Mouse (Mus musculus): ENCODE data around the gene Ttc6. TPM values are rescaled to one million over a fixed set of nuclear protein-coding genes. Genes with fewer than 3 reads are reported as not detected.

The Ttc6 gene
- polyA plus RNA-seq, 1 experiment from 2014 or later: 0.46 TPM

DNA sequence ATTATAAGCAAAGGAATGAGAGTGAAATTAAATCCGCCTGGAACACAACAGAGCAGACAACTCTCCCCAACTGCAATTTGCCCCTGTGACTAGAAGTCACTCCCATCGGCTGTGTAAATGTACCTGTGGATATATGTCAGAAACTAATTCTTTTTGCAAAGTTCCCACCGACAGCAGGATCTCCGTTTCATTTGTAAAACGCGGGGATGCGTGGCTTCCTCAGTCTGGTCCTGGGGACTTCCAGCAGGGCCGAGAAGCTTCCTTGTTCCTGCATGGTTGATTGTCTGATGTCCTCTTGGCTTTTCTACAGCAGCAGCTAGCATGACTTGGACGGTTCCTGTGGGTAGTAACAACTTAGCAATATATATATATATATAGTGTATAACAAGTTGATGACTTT is 16.0 kb upstream of the Ttc6 start:
- Histone ChIP-seq H3K27ac (replicated peaks) (no peak overlapping the region), H3K4me3 (no peak overlapping the region), H3K36me3 (no peaks in the 10 kb centered on the region), H3K4me1 (replicated peaks) (peaks cover 17% of the 10 kb centered on the region), H3K9me3 (no peaks in the 10 kb centered on the region), H3K9ac (no peak overlapping the region), H3K27me3 (peaks cover 99% of the 10 kb centered on the region), H3K4me2 (no peak overlapping the region)
- ATAC-seq (ENCODE audit: low read depth): no peak
- WGBS: 1% methylated on average over 9 of the region's 9 CpGs

DNA sequence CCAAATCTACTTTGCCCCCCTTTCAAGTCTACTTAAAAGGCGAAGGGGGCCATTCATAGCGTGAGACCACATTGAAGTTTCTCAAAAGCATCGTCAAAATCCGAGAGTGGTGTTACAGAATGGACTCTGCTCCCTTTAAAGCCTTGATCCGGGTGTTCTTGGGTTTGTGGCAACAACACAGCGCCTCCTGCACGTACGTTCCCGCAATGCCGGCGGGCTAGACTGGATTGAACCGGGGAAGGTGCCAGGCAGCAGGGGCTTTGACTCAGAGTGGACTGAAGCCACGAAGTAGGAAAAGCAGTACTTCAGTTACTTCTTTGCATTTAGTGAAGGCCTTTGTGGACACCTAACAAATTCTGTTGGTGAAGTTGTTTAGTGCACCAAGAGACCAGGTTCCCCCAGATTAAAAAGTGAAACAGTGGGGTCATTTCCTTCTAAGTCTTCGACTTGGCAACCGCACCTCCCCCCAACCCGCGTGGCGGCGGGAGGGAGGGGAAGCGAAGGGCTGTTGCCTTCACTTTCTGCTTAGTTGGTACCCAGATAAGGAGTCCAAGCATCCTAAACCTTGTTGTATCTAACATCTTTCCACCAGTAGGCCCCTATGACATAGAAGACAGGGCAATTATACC is 15.4 kb upstream of the Ttc6 start:
- WGBS: under 1% methylated on average over 20 of the region's 20 CpGs
- Histone ChIP-seq H3K36me3 (no peaks in the 10 kb centered on the region), H3K27me3 (peaks cover 99% of the 10 kb centered on the region), H3K4me2 (no peak overlapping the region), H3K4me3 (no peak overlapping the region), H3K27ac (replicated peaks) (no peak overlapping the region), H3K4me1 (replicated peaks) (peaks cover 15% of the 10 kb centered on the region), H3K9ac (no peak overlapping the region), H3K9me3 (no peaks in the 10 kb centered on the region)
- ATAC-seq (ENCODE audit: low read depth): no peak

DNA sequence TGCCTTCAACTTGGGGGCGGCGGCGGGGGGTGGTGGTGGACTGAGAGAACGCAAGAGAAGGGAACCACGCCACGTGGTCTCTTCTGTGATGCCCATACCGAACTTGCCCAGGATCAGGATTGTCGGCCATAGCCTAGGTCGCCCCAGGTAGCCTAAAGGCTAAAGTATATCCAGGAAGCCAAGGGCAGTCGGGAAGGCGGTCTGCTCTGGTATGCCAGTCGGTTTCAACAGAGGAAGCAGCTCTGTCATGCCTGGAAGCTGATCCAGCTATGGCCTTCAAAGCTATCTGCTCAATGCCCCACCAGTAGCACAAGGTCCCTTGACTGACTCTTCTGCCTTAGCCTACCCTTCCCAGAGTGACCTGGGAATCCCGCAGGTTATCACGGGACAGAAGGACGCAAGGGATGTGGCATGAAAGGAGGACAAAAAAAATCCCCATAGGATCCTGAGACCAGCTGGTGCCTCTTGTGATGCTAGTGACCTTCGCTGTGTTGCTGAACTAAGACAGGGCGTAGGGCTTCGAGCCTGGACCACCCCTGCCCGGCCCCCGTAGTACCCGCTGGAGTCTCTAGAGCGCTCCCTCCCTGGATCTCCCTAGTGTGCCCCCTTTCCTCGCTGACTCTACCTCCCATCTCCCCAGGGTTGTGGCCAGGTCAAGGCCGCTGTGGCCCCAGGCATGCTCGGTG is 14.8 kb upstream of the Ttc6 start:
- no peaks in the 10 kb centered on the region for H3K36me3 ChIP-seq
- H3K4me1 ChIP-seq (replicated peaks): peaks cover 15% of the 10 kb centered on the region
- no peak overlapping the region for H3K9ac ChIP-seq
- H3K4me3 ChIP-seq: no peak overlapping the region
- H3K27ac ChIP-seq (replicated peaks): no peak overlapping the region
- peaks cover 99% of the 10 kb centered on the region for H3K27me3 ChIP-seq
- no peaks in the 10 kb centered on the region for H3K9me3 ChIP-seq
- ATAC-seq (ENCODE audit: low read depth): no peak
- H3K4me2 ChIP-seq: no peak overlapping the region
- WGBS: 1% methylated on average over 25 of the region's 25 CpGs

DNA sequence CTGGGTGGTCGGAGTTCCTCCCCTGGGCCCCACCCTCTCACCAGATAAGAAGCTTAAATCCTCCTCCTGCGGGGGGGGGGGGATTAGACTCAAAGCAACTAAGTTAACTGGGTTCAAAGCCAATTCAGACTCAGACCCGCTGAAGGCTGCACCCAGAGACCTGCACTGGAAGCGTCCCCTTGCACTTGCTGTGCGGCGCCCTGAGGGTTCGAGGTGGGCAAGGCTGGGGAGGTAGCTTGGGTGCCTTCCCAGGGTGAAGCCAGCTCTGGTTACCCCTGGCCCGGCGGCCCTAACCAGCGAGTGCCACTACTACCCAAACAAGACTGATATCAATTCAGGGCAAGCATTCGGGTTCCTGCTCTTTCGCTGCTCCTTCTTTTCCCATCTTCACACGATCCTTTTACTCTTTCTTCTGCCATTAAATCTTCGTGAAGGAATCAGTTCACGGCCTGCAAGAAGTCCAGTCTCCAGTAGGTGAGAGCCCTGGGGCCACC is 14.2 kb upstream of the Ttc6 start:
- no peaks in the 10 kb centered on the region for H3K36me3 ChIP-seq
- no peaks in the 10 kb centered on the region for H3K9me3 ChIP-seq
- ATAC-seq (ENCODE audit: low read depth): no peak
- H3K4me3 ChIP-seq: no peak overlapping the region
- no peak overlapping the region for H3K27ac ChIP-seq (replicated peaks)
- peaks cover 15% of the 10 kb centered on the region for H3K4me1 ChIP-seq (replicated peaks)
- no peak overlapping the region for H3K9ac ChIP-seq
- H3K4me2 ChIP-seq: no peak overlapping the region
- H3K27me3 ChIP-seq: peaks cover 99% of the 10 kb centered on the region
- 3% methylated on average over 15 of the region's 15 CpGs for WGBS

DNA sequence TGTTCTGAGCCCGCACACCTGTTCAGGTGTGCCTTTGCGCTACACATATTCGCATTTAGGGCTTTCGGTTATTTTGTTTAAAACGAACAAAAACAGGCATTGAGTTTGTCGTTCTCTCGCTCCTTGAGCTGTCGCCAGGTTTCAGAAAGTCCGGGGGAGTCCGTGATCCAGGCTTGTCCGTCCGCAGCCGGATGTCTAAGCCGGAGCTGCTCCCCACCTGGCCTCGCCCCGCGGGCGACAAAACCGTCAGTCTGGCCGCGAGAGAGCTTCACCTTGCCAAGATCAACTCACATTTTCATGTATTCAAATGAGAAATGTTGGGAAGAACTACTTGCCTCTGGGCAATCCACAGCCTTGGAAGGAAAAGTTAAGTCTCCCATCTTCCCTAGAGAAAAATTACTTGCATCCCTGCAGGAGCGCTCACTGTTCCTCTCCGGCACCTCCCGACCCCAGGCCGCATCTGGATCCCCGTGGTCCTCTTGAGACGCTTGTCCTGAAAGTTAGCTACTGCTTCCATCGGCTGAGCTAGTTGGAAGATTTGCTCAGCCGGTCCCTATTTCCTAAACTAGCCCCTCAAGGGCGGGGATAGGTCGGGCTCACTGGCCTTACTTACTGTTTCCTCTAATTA is 13.6 kb upstream of the Ttc6 start:
- H3K27ac ChIP-seq (replicated peaks): no peak overlapping the region
- no peak overlapping the region for H3K9ac ChIP-seq
- H3K4me2 ChIP-seq: no peak overlapping the region
- peaks cover 99% of the 10 kb centered on the region for H3K27me3 ChIP-seq
- ATAC-seq (ENCODE audit: low read depth): no peak
- no peaks in the 10 kb centered on the region for H3K9me3 ChIP-seq
- H3K4me1 ChIP-seq (replicated peaks): peaks cover 12% of the 10 kb centered on the region
- H3K36me3 ChIP-seq: no peaks in the 10 kb centered on the region
- no peak overlapping the region for H3K4me3 ChIP-seq
- WGBS: 1% methylated on average over 31 of the region's 31 CpGs

DNA sequence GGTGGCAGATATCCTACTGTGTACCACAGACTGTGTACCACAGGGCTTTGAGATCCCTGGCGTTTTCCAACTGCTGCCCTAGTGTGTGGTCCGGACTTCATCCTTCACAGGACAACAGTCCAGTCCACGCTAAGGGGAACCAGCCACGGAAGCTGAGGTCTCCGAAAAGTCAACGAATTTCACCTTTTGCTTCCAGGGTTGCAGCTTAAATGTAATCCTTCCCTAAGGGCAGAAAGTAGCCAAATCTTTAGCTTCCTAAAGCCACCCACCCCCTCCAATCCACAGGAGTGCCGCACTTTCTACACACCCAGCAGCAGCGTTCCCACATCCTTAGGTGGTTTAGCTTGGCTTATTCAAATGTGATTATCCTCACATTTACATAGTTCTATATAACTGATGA is 13.0 kb upstream of the Ttc6 start:
- Histone ChIP-seq H3K9me3 (no peaks in the 10 kb centered on the region), H3K4me3 (no peak overlapping the region), H3K27me3 (peaks cover 100% of the 10 kb centered on the region), H3K36me3 (no peaks in the 10 kb centered on the region), H3K4me1 (replicated peaks) (peaks cover 7% of the 10 kb centered on the region), H3K9ac (no peak overlapping the region), H3K27ac (replicated peaks) (no peak overlapping the region), H3K4me2 (no peak overlapping the region)
- ATAC-seq (ENCODE audit: low read depth): no peak
- WGBS: 6% methylated on average over 8 of the region's 8 CpGs

DNA sequence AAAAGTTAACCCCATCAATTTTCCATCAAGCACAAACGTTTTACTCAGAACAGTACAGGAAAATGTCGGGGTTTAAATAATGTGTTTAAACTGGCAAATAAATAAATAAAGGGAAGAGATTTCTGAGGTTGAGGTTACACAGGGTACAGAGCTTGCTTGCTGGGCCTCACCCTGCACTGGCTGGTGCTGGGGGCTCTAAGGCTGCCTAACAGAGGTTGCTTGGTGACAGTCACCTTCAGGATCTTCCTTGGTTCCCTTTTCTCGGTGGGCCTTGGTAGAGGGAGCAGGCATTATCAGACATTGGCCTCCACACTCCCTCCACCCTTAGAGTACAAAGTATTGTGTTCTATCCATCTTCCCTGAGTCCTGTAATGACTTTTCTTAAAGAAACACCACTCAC is 11.6 kb upstream of the Ttc6 start:
- no peaks in the 10 kb centered on the region for H3K4me1 ChIP-seq (replicated peaks)
- WGBS: 7% methylated on average over 3 of the region's 3 CpGs
- peaks cover 98% of the 10 kb centered on the region for H3K27me3 ChIP-seq
- H3K4me3 ChIP-seq: no peak overlapping the region
- H3K27ac ChIP-seq (replicated peaks): no peak overlapping the region
- ATAC-seq (ENCODE audit: low read depth): no peak
- no peak overlapping the region for H3K9ac ChIP-seq
- H3K9me3 ChIP-seq: no peaks in the 10 kb centered on the region
- no peak overlapping the region for H3K4me2 ChIP-seq
- no peaks in the 10 kb centered on the region for H3K36me3 ChIP-seq

DNA sequence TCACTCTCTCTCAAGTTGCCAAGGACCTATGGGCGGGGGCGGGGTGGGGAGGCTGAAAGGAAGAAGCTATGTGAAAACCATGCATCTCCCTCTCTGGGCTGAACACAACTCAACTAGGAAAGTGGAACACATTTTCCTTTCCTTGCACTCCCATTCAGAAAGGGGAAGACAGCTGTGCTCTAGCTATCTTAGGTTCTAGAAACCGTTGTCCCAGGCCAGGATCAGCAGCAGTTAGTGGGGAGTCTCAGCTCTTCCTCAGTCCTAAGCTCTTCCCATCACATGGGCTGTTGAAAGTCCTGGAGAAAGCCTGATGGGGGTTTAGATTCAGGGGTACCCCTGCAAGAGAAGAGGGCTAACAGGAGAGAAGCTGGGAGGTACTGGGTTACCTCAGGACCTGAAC is 9.8 kb upstream of the Ttc6 start:
- ATAC-seq (ENCODE audit: low read depth): no peak
- no peak overlapping the region for H3K4me2 ChIP-seq
- H3K9ac ChIP-seq: no peak overlapping the region
- no peaks in the 10 kb centered on the region for H3K36me3 ChIP-seq
- peaks cover 84% of the 10 kb centered on the region for H3K27me3 ChIP-seq
- no peak overlapping the region for H3K4me3 ChIP-seq
- H3K4me1 ChIP-seq (replicated peaks): no peaks in the 10 kb centered on the region
- no peaks in the 10 kb centered on the region for H3K9me3 ChIP-seq
- WGBS: 29% methylated on average over 3 of the region's 3 CpGs
- H3K27ac ChIP-seq (replicated peaks): no peak overlapping the region

DNA sequence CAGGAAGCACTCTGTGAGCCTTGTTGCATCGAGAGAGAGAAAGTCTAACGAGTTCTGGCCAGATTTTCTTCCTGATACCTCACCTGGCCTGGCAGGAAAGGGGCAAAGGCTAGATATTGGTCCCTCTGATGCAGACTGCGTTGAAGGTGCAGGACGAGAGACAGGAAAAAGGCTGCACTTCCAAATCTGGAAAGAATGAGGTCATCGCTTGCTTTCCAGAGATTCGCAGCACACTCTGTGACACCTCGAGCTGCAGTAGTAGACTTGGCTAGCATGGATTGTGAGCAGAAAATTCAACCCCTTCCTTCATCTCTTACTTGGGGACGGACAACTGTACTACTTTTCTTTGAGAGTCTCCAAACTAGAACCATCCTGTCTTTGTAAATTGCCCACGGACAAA is 7.9 kb downstream of the Ttc6 start:
- H3K27ac ChIP-seq (replicated peaks): no peak overlapping the region
- H3K4me3 ChIP-seq: no peak overlapping the region
- 47% methylated on average over 9 of the region's 9 CpGs for WGBS
- no peak for ATAC-seq (ENCODE audit: low read depth)
- H3K4me2 ChIP-seq: no peak overlapping the region
- H3K9ac ChIP-seq: no peak overlapping the region
- H3K9me3 ChIP-seq: no peaks in the 10 kb centered on the region
- H3K36me3 ChIP-seq: no peaks in the 10 kb centered on the region
- H3K27me3 ChIP-seq: peaks cover 43% of the 10 kb centered on the region
- H3K4me1 ChIP-seq (replicated peaks): peaks cover 8% of the 10 kb centered on the region; the same call in 1 of the 2 replicates

DNA sequence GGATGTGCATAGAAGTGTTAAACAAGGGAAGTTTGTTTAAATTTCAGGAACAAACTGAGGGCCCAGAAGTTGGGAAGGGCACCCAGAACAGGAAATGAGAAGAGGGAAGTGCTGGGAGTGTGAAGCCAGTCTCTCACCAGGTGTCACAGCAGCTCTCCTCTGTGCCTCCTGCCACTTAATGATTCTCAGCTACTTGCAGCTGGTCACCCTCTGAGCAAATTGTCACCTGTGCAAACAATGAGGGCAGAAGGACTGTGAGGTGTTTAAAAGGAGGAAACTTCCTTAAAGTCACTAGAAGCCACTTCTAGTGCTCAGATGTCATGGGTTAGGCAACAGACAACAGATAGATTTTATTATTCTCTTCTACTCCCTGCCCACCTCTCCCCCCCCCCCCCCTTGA is 8.5 kb downstream of the Ttc6 start:
- no peak for ATAC-seq (ENCODE audit: low read depth)
- no peak overlapping the region for H3K9ac ChIP-seq
- no peak overlapping the region for H3K4me2 ChIP-seq
- no peaks in the 10 kb centered on the region for H3K9me3 ChIP-seq
- no peak overlapping the region for H3K4me3 ChIP-seq
- H3K27me3 ChIP-seq: peaks cover 48% of the 10 kb centered on the region
- H3K27ac ChIP-seq (replicated peaks): no peak overlapping the region
- H3K4me1 ChIP-seq (replicated peaks): peaks cover 8% of the 10 kb centered on the region; the same call in 1 of the 2 replicates
- no peaks in the 10 kb centered on the region for H3K36me3 ChIP-seq

DNA sequence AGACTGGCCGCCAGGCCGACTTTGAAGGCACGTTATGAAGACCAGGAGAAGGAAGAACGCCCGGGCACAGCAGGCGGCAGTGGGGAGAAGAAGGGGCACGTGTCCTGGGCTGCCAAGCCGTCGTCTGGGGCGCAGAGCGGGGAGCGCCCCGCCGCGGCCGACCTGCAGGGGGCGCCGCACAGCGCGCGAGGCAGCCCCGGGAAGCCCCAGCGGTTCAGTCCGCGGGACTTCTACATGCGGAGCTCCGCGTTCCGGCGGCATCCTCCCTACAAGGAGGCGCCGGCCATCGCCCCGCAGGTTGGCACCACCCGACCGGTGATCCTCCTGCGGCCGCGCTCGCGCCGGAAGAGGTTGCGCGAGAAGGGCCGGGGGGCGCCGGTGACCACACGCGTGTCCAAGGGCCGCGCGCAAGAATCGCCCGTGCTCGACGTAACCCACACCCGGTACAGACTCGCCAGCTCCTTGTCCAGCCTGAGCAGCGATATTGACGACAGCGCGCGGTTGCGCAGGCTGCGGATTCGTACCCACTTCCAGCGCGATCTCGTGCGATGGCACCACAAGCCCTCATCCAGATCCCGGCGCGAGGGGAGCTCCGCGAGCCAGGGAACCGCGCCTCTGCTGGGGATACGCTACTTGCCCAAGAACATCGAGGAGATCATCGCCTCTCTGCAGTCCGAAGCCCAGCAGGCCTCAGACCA is 12.2 kb downstream of the Ttc6 start:
- Histone ChIP-seq H3K4me1 (replicated peaks) (peaks cover 8% of the 10 kb centered on the region; the same call in 1 of the 2 replicates), H3K4me3 (peak overlapping the region; percentile 52), H3K36me3 (no peaks in the 10 kb centered on the region), H3K4me2 (peak overlapping the region; percentile 76), H3K9ac (peak overlapping the region; percentile 63), H3K27ac (replicated peaks) (no peak overlapping the region), H3K27me3 (peaks cover 52% of the 10 kb centered on the region), H3K9me3 (no peaks in the 10 kb centered on the region)
- WGBS: 2% methylated on average over 77 of the region's 81 CpGs
- peak; percentile 93 for ATAC-seq (ENCODE audit: low read depth)

DNA sequence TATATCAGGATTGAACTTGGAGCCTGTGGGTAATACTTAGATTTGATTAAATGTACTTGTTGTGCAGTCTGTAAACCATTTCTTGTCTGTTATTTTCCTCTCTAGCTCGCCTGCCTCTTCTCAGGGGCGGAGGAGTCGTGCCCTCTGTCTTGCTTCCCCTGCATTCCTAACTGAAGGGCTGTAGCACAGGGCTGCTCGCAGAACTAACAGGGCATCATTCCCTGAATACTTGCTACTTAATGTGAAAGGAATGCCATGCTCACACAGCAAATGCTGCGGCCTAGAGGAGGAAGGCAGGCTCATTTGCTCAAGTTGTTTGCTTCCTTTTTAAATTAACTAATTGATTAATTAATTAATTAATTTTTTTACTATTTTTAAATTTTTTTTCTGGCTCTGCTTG is 43.7 kb downstream of the Ttc6 start:
- H3K4me1 ChIP-seq (replicated peaks): no peaks in the 10 kb centered on the region
- H3K9ac ChIP-seq: no peak overlapping the region
- no peak overlapping the region for H3K4me2 ChIP-seq
- no peaks in the 10 kb centered on the region for H3K9me3 ChIP-seq
- H3K36me3 ChIP-seq: no peaks in the 10 kb centered on the region
- H3K27ac ChIP-seq (replicated peaks): no peak overlapping the region
- WGBS: 66% methylated on average over 5 of the region's 5 CpGs
- no peaks in the 10 kb centered on the region for H3K27me3 ChIP-seq
- ATAC-seq (ENCODE audit: low read depth): no peak
- no peak overlapping the region for H3K4me3 ChIP-seq
